Mouse (Mus musculus): ENCODE data around the gene Rab44. TPM values are rescaled to one million over a fixed set of nuclear protein-coding genes. Genes with fewer than 3 reads are reported as not detected.
A peak's percentile ranks its signal among the peaks of the same experiment; 100 is the strongest.

Gene Rab44
- polyA plus RNA-seq, 1 experiment from 2014 or later = not detected

DNA sequence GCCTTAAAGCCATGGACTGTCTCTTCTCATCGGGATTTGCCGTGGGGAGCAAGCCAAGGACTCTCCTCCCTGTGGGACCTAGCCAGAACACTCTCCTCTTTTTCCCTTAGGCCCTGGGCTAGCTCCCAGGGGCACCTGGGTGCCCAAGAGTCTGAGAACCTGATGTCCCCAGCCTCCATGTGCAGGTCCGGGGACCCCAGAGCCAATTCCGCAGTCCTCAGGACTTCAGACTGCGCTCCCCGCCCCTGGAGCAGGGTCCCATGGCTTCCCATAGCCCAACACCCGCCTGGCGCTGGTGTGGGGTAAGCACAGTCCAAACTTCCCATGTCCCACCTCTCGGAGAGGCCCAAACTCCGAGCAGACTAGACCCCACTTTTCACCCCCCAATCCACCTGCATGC lies 28.7 kb upstream of the Rab44 start:
- H3K4me2 ChIP-seq (replicated peaks) = no peak overlapping the region
- 84% methylated on average over 10 of the region's 10 CpGs for WGBS
- no peaks in the 10 kb centered on the region for H3K36me3 ChIP-seq (replicated peaks; ENCODE audit: control insufficient read depth, insufficient read depth)
- no peak overlapping the region for H3K9ac ChIP-seq
- H3K27me3 ChIP-seq (ENCODE audit: control insufficient read depth, insufficient read depth, low read length) = peaks cover 17% of the 10 kb centered on the region
- H3K4me1 ChIP-seq (replicated peaks; ENCODE audit: control insufficient read depth, insufficient read depth, low read length) = peaks cover 10% of the 10 kb centered on the region; the same call in 1 of the 2 replicates
- DNase-seq (ENCODE audit: low spot score) (no peak), ATAC-seq (ENCODE audit: low FRiP score) (no peak)
- no peaks in the 10 kb centered on the region for H3K9me3 ChIP-seq (ENCODE audit: control insufficient read depth, low read length)
- H3K4me3 ChIP-seq (replicated peaks; ENCODE audit: low read length) = no peak overlapping the region
- H3K27ac ChIP-seq = no peak overlapping the region

DNA sequence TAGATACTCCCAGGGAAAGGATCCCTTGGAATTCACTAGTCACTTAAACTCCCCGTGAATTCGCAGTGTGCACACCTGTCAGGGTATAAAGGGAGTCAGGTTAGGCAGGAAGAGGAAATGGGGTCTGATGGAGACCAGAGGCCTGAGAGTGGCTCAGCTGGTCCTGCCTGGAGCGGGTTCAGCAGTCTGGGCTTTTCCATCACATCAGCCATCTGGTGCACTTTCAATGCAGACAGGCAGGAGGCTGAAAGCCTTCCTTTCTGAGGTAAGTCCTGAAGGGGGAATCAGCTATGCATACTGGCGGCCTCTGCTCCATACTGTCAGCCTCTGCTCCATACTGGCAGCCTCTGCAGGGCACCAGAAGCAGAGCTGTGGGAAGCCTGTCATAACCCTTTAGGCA lies 27.0 kb upstream of the Rab44 start:
- Histone ChIP-seq H3K9me3 (ENCODE audit: control insufficient read depth, low read length) (no peaks in the 10 kb centered on the region), H3K27me3 (ENCODE audit: control insufficient read depth, insufficient read depth, low read length) (0 out of 2 replicates have a peak, but pooled peaks cover 6% of the 10 kb centered on the region), H3K4me3 (replicated peaks; ENCODE audit: low read length) (no peak overlapping the region), H3K4me2 (replicated peaks) (no peak overlapping the region), H3K4me1 (replicated peaks; ENCODE audit: control insufficient read depth, insufficient read depth, low read length) (0 out of 2 replicates have a peak, but pooled peaks cover 3% of the 10 kb centered on the region), H3K36me3 (replicated peaks; ENCODE audit: control insufficient read depth, insufficient read depth) (no peaks in the 10 kb centered on the region), H3K9ac (no peak overlapping the region), H3K27ac (no peak overlapping the region)
- ATAC-seq (ENCODE audit: low FRiP score) (no peak), DNase-seq (ENCODE audit: low spot score) (no peak)
- 68% methylated on average over 4 of the region's 4 CpGs for WGBS

DNA sequence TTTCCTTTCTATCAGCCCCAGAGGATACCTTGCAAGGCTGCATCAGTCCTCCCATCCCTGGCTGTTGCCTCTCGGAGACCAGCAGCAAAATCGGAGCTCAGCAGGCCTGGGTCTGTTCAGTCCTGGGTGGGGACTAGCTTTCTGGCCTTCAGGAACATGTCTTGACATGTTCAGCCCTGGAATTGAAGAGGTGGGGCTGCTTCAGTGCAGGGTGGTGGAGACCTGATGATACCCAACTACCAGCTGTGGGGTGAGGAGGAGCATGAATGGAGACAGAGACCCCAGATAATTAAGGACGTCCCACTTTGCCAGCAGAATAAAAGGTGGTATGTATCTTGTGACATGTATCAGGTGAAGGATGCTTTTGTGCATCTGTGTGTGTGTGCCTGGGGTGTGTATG lies 23.2 kb upstream of the Rab44 start, which contains the start of gene Cdkn1a:
Cdkn1a (plus strand) TSS at position 201 of the 400 bp plus-strand sequence.
- Histone ChIP-seq H3K27ac (no peak within 1 kb of the TSS), H3K36me3 (replicated peaks; ENCODE audit: control insufficient read depth, insufficient read depth) (no peaks in the 10 kb centered on the region), H3K9ac (no peak within 1 kb of the TSS), H3K4me3 (replicated peaks; ENCODE audit: low read length) (no peak within 1 kb of the TSS), H3K27me3 (ENCODE audit: control insufficient read depth, insufficient read depth, low read length) (peaks cover 12% of the 10 kb centered on the region), H3K9me3 (ENCODE audit: control insufficient read depth, low read length) (no peaks in the 10 kb centered on the region), H3K4me2 (replicated peaks) (no peak within 1 kb of the TSS), H3K4me1 (replicated peaks; ENCODE audit: control insufficient read depth, insufficient read depth, low read length) (peaks cover 15% of the 10 kb centered on the region; the same call in 1 of the 2 replicates)
- no peak for ATAC-seq (ENCODE audit: low FRiP score)
- WGBS = 83% methylated on average over 3 of the region's 3 CpGs
- no peak for DNase-seq (ENCODE audit: low spot score)

DNA sequence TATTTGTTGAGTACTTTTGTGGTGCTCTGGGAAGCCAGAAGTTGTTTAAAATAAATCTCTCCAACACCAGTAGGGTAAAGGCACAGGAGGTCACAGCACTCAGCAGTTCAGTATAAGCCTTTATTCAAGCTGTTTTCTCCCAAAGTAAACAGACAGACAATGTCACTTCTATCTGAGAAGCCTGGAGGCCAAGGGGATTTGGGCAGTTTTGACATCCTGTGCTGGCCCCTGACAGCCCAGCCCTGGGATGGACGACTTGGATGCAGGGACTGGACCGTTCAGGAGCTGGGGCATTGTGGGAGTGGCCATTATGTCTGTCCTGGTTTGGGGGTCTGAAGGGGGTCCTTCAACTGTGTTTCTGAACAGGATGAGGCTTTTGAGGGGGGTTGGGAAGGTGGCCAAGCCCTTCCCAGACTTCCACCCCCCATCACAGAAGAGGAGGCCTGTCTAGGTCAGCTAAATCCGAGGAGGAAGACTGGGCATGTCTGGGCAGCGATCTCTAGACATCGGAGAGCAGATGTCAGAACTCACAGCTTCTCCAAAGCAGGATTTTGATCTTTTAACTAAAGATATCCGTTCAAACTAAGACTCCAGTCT lies 22.5 kb upstream of the Rab44 start:
- Histone ChIP-seq H3K4me2 (replicated peaks) (no peak overlapping the region), H3K9me3 (ENCODE audit: control insufficient read depth, low read length) (no peaks in the 10 kb centered on the region), H3K9ac (no peak overlapping the region), H3K4me1 (replicated peaks; ENCODE audit: control insufficient read depth, insufficient read depth, low read length) (peaks cover 15% of the 10 kb centered on the region; the same call in 1 of the 2 replicates), H3K4me3 (replicated peaks; ENCODE audit: low read length) (no peak overlapping the region), H3K27me3 (ENCODE audit: control insufficient read depth, insufficient read depth, low read length) (peaks cover 12% of the 10 kb centered on the region), H3K27ac (no peak overlapping the region), H3K36me3 (replicated peaks; ENCODE audit: control insufficient read depth, insufficient read depth) (no peaks in the 10 kb centered on the region)
- DNase-seq (ENCODE audit: low spot score) (no peak), ATAC-seq (ENCODE audit: low FRiP score) (no peak)
- WGBS = 52% methylated on average over 6 of the region's 6 CpGs

DNA sequence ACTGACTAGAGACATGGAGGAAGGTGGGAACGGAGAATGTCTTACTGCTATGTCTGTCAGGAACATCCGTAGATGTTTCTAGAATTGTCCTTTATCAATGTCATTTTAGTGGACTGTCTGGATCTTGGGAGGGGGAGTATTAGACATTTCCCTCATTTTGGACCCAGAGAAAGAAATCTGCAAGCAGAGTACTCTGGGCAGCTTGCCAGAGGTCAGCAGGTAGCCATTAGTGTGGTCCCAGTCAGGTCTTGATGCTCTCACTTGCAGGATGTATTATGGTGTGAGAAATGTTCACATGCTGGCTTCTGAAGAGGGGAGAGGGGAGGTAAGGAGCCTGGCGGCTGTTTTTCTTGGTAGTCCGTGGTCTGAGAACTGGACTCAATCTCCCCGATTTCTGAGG lies 21.4 kb upstream of the Rab44 start:
- H3K4me3 ChIP-seq (replicated peaks; ENCODE audit: low read length) = no peak overlapping the region
- H3K27me3 ChIP-seq (ENCODE audit: control insufficient read depth, insufficient read depth, low read length) = peaks cover 12% of the 10 kb centered on the region
- H3K9me3 ChIP-seq (ENCODE audit: control insufficient read depth, low read length) = no peaks in the 10 kb centered on the region
- ATAC-seq (ENCODE audit: low FRiP score) = no peak
- H3K4me1 ChIP-seq (replicated peaks; ENCODE audit: control insufficient read depth, insufficient read depth, low read length) = peaks cover 15% of the 10 kb centered on the region; the same call in 1 of the 2 replicates
- no peak overlapping the region for H3K4me2 ChIP-seq (replicated peaks)
- no peak for DNase-seq (ENCODE audit: low spot score)
- no peaks in the 10 kb centered on the region for H3K36me3 ChIP-seq (replicated peaks; ENCODE audit: control insufficient read depth, insufficient read depth)
- H3K9ac ChIP-seq = no peak overlapping the region
- 59% methylated on average over 5 of the region's 5 CpGs for WGBS
- H3K27ac ChIP-seq = no peak overlapping the region

DNA sequence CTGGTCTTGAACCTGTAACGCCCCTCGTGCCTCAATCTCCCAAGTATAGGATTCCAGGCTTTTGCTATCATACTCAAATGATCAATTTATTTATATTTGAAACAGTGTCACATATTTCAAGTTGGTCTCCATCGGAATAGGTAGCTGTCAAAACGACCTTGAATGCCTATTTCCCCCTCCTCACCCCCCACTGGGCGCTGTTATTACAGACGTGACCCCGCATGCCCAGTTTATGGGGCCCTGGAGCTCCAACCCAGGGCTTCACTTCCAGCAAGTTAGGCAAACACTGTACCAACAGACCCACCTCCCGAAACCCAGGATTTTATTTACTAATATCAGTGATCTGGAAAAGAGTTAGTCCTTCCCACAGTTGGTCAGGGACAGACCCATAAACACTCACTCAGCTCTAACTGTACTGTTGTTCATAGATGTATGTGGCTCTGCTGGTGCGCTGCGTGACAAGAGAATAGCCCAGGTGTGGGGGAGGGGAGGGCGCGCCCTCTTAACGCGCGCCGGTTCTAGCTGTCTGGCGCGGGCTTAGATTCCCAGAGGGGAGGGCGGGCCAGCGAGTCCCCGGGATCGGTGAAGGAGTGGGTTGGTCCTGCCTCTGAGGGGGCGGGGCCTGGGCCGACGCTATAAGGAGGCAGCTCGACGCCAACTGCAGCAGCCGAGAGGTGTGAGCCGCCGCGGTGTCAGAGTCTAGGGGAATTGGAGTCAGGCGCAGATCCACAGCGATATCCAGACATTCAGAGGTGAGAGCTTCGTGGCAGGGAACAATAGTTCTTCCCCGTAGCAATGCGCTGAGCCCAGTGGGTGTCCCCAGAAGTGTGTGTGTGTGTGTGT lies 20.6 kb upstream of the Rab44 start:
- WGBS = 8% methylated on average over 36 of the region's 36 CpGs
- Histone ChIP-seq H3K27ac (no peak overlapping the region), H3K4me1 (replicated peaks; ENCODE audit: control insufficient read depth, insufficient read depth, low read length) (peaks cover 15% of the 10 kb centered on the region; the same call in 1 of the 2 replicates)

DNA sequence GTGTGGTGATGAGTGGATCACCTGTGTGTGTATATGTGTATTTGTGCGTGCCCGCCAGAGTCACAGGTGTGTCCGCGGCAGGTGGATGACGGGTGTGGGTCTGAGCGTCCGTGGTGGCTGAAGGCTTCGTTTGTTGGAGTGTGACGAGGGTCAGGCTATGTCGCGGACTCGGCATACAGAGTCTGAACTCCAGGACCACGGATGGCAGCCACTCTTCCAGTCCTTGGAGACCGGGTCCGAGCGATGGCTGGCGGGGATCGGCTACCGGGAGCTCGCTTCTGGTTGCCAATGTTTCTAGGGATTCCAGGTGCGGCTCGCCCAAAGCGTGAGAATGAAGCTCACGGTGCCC lies 20.0 kb upstream of the Rab44 start:
- Histone ChIP-seq H3K9ac (peak overlapping the region; percentile 56), H3K4me2 (replicated peaks) (peak overlapping the region; percentile 83), H3K36me3 (replicated peaks; ENCODE audit: control insufficient read depth, insufficient read depth) (no peaks in the 10 kb centered on the region), H3K27me3 (ENCODE audit: control insufficient read depth, insufficient read depth, low read length) (peaks cover 12% of the 10 kb centered on the region), H3K4me3 (replicated peaks; ENCODE audit: low read length) (peak overlapping the region; percentile 53), H3K4me1 (replicated peaks; ENCODE audit: control insufficient read depth, insufficient read depth, low read length) (peaks cover 15% of the 10 kb centered on the region; the same call in 1 of the 2 replicates), H3K27ac (0 out of 2 replicates have a peak overlapping the region, but pooled peaks have one; percentile 17), H3K9me3 (ENCODE audit: control insufficient read depth, low read length) (no peaks in the 10 kb centered on the region)
- DNase-seq (ENCODE audit: low spot score) (no peak), ATAC-seq (ENCODE audit: low FRiP score) (peak; percentile 5; the same call in 1 of the 2 replicates)
- WGBS = under 1% methylated on average over 24 of the region's 24 CpGs

More for the DNA sequence above, 20.6 kb upstream of the Rab44 start:
- ATAC-seq (ENCODE audit: low FRiP score) = peak; percentile 73
- Histone ChIP-seq H3K4me2 (replicated peaks) (peak overlapping the region; percentile 83), H3K4me3 (replicated peaks; ENCODE audit: low read length) (peak overlapping the region; percentile 53), H3K9me3 (ENCODE audit: control insufficient read depth, low read length) (no peaks in the 10 kb centered on the region), H3K27me3 (ENCODE audit: control insufficient read depth, insufficient read depth, low read length) (peaks cover 12% of the 10 kb centered on the region), H3K36me3 (replicated peaks; ENCODE audit: control insufficient read depth, insufficient read depth) (no peaks in the 10 kb centered on the region), H3K9ac (peak overlapping the region; percentile 56)
- peak; percentile 75 for DNase-seq (ENCODE audit: low spot score)

DNA sequence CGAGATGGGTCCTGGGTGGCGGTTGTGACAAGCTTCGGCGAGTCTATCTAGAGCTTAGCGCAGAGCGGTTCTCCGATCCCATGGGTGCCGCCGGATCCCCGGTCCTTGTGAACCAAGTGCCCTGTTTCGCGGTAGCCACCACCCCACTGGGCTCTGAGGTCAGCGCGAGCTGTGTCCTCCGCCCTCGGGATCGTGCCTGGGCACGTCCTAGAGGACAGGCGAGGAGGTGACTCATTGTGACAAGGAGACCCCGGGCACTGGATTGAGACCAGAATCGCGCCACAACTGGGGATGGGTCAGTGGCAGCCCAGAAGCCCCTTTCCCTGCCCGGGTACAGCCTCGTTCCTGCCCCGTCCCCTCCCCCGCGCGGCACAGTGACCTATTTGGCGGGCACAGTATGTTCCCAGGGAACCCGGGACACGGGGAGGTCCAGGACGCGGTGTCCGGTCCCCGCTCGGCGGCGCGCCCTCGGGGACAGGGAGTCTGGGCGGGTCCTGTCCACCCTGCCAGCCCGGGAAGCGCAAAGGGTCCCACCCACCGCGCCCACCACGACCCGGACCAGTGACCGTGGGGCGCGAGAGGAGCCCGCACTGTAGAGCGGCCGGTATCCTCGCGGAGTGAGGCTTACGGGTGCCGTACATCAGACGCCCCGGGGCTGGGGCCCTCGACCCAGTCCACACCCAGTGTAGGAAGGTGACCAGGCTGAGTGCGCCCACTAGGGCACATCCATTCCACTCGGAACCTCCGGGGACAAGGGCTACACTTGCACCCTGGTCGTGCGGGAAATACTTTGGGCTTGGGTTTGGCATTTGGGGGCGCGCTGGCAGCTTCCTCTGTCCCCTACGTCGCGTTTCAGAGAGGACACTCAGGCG lies 19.4 kb upstream of the Rab44 start:
- peak overlapping the region; percentile 53 for H3K4me3 ChIP-seq (replicated peaks; ENCODE audit: low read length)
- WGBS = under 1% methylated on average over 71 of the region's 71 CpGs
- no peaks in the 10 kb centered on the region for H3K9me3 ChIP-seq (ENCODE audit: control insufficient read depth, low read length)
- peaks cover 12% of the 10 kb centered on the region for H3K27me3 ChIP-seq (ENCODE audit: control insufficient read depth, insufficient read depth, low read length)
- peaks cover 15% of the 10 kb centered on the region; the same call in 1 of the 2 replicates for H3K4me1 ChIP-seq (replicated peaks; ENCODE audit: control insufficient read depth, insufficient read depth, low read length)
- H3K9ac ChIP-seq = peak overlapping the region; percentile 56
- ATAC-seq (ENCODE audit: low FRiP score) (peak; percentile 21; the same call in 1 of the 2 replicates), DNase-seq (ENCODE audit: low spot score) (no peak)
- no peaks in the 10 kb centered on the region for H3K36me3 ChIP-seq (replicated peaks; ENCODE audit: control insufficient read depth, insufficient read depth)
- H3K27ac ChIP-seq = peak overlapping the region; percentile 33; the same call in 1 of the 2 replicates
- peak overlapping the region; percentile 83 for H3K4me2 ChIP-seq (replicated peaks)
